Mouse (Mus musculus): ENCODE results near the gene Blvra.

Blvra gene

DNA sequence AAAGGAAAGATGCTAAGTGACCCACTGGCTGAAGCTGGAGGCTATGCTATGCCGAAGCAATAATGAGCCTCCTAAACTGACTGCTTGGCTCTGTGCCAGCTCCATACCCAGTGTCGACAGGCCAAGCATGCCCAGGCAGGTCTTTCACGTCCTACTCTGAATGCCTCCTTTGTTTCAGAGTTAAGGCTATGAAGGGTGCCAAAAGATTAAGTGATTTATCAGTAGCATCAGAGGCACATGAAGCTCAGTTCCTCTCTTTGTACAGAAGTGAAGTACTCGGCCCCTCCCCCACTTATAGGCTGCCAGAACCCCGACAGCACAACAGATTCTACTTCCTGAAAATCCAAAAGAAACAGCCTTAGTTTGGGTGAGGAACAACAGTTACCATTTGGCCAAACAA lies 66.5 kb downstream of the Blvra start:
- ATAC-seq (ENCODE audit: low TSS enrichment), result no peak

DNA sequence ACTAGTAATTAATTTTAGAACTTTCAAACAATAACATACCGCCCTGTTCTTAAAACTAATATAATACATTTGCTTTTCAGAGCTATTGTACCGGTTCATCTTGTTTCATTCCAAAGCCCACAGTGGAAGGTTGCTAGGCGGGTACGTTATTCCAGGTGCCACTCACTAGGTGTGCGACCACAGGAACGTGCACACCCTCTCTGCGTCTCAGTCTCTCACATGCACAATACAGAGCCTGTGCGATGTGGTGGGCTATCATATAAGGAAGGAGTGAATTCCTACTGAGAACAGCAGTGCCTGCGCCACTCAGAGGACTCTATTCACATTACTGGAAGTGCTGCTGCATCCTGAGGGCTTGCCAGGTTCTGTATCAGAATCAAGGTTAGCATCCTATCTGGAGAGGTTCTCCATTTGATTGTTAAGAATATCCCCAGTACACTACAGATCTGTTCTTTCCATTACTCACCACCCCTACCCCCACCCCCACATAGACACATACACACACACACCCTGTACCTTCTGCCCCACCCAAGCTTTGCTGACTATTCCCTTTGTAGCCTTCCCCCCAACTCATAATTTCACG lies 67.5 kb downstream of the Blvra start:
- no peak for ATAC-seq (ENCODE audit: low TSS enrichment)

DNA sequence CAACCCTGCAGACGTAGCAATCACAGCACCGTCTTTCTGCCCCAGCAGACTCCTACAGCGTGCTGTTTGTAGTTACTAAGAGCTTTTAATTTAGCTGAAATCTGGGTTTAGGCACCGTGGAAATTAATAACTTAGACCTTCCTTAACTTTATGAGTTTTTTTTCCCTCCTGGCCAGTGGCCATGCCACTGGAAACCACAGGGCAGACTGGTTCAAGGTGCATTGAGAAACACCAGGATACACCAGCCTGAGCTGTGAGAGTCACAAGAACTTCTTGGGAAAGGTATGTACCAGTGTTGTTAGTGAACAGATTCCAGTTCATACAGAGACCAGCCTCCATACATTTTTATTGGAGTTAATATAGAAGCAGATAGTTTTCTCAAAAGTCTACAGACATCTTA lies 68.0 kb downstream of the Blvra start:
- no peak for ATAC-seq (ENCODE audit: low TSS enrichment)

- ATAC-seq (ENCODE audit: low TSS enrichment), result no peak
Measured at GRCm38 (mm10) chr2:127139094-127139493, 68.6 kb downstream of the Blvra start.

- ATAC-seq (ENCODE audit: low TSS enrichment), result no peak
Measured at GRCm38 (mm10) chr2:127139605-127140004, 69.1 kb downstream of the Blvra start.

DNA sequence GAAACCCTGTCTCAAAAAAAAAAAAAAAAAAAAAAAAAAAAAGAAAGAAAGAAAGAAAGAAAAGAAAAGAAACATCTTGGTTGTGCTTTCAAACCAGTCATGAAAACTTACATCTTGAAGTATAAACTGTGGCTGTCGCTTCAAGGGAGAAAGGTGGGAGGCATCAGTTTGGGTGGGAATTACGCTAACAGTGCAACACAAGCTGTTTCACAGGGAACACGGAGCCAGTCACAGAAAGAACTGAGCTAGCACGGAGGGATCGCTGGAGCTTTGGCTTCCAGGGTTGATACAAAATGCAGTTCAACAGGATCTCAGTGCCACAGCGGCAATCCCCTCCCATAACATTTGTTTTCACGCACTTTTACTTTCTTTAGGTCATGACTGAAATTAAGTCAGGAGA lies 69.5 kb downstream of the Blvra start:
- peak; percentile 67 for ATAC-seq (ENCODE audit: low TSS enrichment)

DNA sequence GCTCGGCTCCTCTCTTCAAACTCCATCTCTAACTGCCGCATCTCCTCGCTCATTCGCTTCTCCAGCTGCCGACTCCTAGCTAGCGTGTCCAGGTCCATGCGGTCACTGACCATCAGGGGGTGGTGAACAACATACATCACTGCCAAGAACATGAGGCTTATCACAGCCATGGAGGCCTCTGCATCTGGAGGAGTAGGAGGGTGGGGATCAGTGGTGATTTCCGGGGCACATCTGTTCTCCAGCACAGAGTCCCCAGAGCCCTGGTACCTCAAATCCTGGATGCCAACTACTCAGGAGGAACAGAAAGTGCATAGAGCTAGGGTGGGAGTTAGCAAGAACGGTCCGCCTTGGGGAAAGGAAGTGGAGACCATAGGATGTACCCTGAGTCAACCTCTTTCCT lies 71.6 kb downstream of the Blvra start:
- ATAC-seq (ENCODE audit: low TSS enrichment), result no peak

DNA sequence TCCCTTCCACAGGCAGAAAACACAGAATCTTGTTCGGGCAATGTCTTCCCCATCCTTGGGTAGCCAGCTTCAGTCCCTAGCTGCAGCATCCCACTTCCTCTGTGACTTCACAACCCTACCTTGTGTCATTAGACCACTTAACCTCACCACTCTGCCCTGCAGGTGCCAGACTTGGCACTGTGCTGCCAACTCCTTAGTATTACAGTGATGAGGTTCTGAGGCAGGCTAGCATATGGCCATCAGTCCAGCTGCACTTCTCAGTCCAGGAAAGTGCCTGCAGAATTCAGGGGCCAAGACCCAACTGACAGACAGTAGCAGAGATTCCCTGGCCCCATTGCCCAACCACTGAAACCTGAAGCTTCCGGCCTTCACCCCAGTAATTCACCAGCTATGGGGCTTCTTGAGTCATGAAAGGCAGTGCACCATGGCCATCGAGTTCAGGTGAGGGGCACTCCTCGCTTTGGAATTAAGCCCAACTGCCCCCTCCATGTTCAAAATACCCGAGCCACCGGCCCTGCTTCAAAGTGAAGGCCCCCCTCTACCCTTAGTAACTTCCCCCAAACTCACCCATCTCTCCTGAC lies 72.2 kb downstream of the Blvra start:
- no peak for ATAC-seq (ENCODE audit: low TSS enrichment)

- ATAC-seq (ENCODE audit: low TSS enrichment), result peak; percentile 88
Measured at GRCm38 (mm10) chr2:127143158-127144063, 72.9 kb downstream of the Blvra start, which contains the start of gene Itpripl1. Gene Itpripl1 (minus strand): TSS chr2:127143442.

DNA sequence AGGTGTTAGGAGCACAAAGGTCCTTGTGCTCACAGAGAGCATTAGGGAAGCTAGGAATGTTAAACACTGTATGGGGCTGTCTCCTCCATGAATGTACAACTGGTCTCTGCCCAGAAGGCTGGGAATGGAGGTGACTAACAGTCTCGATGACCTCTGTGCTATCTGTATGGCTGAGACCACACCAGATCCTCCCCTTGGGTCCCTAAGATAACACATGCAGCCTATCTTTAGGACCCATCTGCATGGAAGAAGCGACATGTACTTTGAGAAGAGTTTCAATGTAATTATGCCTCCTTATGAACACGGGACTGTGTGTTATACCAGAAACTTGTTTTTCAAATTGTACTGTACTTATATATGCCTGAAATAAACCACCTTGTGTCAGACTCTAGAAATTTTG lies 75.2 kb downstream of the Blvra start:
- no peak for ATAC-seq (ENCODE audit: low TSS enrichment)

Data from frontal cortex, adult (tissue).